Mouse (Mus musculus) lung, postnatal 14 days (tissue): Measurements from ENCODE around the gene Rnf13.
A peak's percentile ranks its signal among the peaks of the same experiment; 100 is the strongest.

Source experiments
- DNase-seq: peaks from one replicate; pipeline ENCODE4 v3.0.0; 2021

Rnf13 gene

DNA sequence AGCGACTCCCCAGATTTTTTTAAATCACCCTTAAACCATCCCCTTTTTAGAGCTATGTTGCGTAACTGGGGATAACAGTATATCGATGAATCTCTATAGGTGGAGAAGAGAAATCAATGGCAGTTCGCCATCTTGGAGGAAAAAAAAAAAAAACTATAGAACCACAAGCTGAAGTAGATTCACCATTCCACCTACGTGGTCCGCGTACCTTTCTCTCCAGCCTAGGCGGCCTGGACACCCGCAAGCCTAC, 110.7 kb downstream of the Rnf13 start:
- DNase-seq = no peak

DNA sequence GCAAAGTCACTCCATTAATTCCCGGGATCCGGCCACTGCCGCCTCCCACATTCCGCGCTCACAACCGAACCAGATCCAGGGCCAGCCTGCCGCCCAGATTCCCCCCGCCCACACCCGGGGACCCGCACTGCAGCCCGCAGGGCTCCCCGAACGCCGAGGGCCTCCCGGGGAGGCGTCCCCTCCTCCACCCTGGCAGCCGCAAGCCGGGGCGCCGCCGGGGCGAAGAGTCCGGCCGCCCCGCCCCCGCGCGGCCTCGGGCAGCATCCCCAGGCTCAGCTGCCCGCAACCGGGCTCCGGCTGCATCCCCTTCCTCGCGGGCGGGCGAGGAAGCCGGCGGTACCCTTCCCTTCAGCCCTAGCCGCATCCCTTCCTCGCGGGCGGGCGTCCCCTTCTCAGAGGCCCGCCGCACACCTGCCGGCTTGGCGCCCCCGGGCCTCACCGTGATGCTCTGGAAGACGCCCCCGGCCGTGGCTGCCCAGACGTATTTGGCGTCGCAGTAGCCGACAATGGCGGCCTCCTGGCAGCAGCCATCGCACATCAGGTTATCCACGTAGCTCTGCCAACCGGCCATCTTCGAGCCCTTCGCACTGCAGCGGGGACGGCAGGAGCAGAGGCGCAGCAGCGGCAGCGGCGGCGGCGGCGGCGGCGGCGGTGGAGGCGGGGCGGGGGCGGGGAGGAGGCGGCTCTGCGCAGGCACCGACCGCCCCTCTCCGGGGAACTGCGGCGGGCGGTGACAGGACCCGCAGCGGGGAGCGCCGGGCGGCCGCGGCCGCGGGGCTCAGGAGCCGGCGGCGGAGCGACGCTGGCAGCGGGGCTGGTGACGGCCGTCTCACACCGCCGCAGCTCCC, 111.3 kb downstream of the Rnf13 start:
- DNase-seq = peak; percentile 55

DNA sequence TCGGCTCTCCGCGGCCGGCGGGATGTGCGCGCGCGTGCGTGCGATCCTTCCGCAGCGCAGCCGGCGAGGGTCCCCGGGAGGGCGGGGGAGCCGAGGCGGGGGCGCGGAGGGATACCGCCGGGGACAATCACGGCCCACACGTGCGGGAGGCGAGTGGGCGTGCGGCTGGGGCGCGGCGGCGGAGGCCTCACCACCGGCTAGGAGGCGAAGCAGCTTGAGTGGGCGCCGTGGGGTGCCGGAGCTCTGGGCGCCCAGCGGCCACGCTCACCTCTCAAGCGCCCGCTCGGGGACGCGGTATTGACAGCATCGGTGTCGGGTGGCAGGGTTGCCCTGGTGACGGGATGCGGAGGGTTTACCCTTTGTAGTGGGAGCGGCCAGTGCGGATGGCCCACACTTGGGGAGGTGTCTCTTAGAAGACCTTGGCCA, 111.9 kb downstream of the Rnf13 start, which contains the start of gene Pfn2:
TSS of gene Pfn2 (minus strand) at position 320 of the 426 bp plus-strand sequence.
- peak; percentile 65 for DNase-seq

DNA sequence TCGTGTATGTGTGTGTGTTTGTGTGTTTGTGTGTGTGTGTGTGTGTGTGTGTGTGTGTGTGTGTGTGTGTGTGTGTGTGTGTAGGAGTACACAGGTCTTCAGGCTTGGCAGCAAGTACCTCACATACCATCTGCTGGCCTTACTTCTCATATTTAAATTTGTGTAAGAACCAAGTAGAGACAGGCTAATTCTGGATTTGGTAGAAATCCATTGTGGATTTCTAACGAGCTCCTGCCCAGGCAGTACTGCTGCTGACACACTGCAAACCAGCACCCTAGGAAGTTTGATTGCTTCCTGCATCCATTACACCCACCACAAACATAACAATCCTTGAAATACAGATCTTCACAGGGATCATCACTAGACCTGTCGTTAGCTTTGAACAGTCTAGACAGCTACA, 147.1 kb downstream of the Rnf13 start:
- no peak for DNase-seq
